Mouse (Mus musculus) CH12.LX (cell line): ENCODE measurements around the gene Ccdc51.

Experiments
- BHLHE40 ChIP-seq: IDR thresholded peaks from 2 replicates; pipeline ENCODE4 v1.6.1; 2011; ENCODE audit warnings: mild to moderate bottlenecking, low read depth, low read length, improper control_type of control experiment
- E2F4 ChIP-seq: IDR thresholded peaks from 2 replicates; pipeline ENCODE4 v1.6.1; 2011; ENCODE audit warnings: low read depth, low read length, improper control_type of control experiment; ENCODE audit not compliant: insufficient replicate concordance
- EP300 ChIP-seq: IDR thresholded peaks from 2 replicates; pipeline ENCODE4 v1.6.1; 2011; ENCODE audit warnings: low read length, improper control_type of control experiment
- JUN ChIP-seq: IDR thresholded peaks from 2 replicates; pipeline ENCODE4 v1.6.1; 2011; ENCODE audit warnings: low read depth, mild to moderate bottlenecking, low read length, improper control_type of control experiment, moderate library complexity; ENCODE audit not compliant: insufficient read depth
- JUND ChIP-seq: conservative IDR thresholded peaks from 2 replicates; pipeline ENCODE4 v1.6.1; 2011; ENCODE audit warnings: low read depth, low read length, improper control_type of control experiment
- NELFE ChIP-seq: IDR thresholded peaks from 2 replicates; pipeline ENCODE4 v1.6.1; 2011; ENCODE audit warnings: low read depth, low read length, improper control_type of control experiment
- POLR2A ChIP-seq: IDR thresholded peaks from 2 replicates; pipeline ENCODE4 v1.6.1; 2011; ENCODE audit warnings: low read depth, mild to moderate bottlenecking, improper control_type of control experiment, low read length
- USF1 ChIP-seq: IDR thresholded peaks from 2 replicates; pipeline ENCODE4 v1.6.1; 2014; ENCODE audit warnings: low read depth, mild to moderate bottlenecking, inconsistent platforms, low read length, improper control_type of control experiment
- ZNF384 ChIP-seq: IDR thresholded peaks from 2 replicates; pipeline ENCODE4 v1.6.1; 2012; ENCODE audit warnings: low read depth, low read length, improper control_type of control experiment, inconsistent platforms

DNA sequence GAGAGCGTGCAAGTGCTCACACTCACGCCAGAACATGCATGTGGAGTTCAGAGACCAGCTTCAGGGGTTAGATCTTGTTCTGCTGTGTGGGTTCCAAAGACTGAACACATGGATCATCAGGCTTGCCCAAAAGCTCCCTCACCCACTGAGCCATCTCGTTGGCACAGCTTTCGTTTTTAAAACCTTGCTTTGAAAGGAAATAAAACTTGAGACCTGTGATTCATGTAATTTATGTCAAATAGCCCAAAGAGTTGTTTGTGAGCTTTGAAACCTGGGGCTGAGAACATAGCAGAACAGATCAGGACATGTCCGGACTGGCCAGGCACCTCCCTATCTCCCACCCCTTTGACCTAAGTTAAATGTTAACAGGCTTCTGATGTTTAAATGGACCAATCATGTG, 47.8 kb downstream of the Ccdc51 start:
- TF ChIP-seq BHLHE40 (no peak), JUN (no peak), POLR2A (no peak), ZNF384 (no peak), EP300 (no peak), NELFE (no peak), E2F4 (no peak), JUND (no peak), USF1 (no peak)
